Mouse (Mus musculus) left cerebral cortex, adult 9 months (tissue): ENCODE results near the gene Spsb1.

Experiments
- DNase-seq, 2 experiments: peaks; one replicate each; pipeline ENCODE4 v3.0.0; 2022; ENCODE audit warnings: low spot score in 2 of 2

Gene Spsb1

DNA sequence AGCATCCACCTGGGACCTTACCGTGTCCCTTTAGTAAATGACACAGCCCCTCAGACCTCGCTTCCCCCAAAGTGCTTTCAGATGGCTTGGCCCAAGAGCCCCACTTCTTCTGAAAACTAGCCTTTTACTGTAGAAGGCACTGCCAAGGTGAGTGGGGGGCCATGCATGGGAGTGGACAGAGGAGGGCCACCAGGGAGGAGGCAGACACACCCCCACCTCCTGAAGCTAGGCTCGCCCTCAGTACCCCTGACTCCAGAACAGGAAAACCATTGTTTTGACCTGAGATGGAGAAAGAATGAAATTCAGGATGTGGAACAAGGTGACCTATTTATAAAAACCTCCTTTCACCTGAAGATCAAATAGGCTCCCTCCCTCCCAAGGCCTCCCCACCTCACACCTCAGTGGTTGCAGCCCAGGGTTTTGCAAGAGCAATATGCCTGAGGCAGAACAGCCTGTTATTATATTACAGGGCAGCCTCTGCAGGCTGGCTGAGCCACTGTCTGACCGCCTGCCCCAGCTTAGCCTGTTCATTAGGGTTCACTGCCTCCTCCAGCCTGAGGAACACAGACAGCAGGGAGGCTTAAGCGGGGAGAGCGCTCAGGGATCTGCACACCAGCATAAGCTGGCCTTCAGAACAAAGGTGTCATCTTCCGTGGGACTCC lies 41.0 kb downstream of the Spsb1 start:
- no peak for DNase-seq

DNA sequence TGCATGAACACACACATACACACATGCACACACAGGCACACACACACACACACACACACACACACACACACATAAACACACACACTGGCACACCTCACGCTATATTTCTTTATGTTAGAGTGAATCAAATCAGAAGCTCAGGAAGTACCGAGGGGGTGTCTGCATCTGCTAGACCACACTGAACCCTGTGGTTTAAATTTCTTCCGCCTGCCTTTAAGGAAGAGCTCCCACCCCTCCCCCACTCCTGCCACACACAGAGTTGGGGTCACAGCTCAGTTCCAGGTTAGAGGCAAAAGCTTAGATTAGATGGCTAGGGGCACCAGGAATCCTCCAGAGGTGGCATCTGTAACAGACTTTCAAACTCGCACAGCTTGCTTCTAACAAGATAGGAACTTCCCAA lies 42.4 kb downstream of the Spsb1 start:
- no peak for DNase-seq

DNA sequence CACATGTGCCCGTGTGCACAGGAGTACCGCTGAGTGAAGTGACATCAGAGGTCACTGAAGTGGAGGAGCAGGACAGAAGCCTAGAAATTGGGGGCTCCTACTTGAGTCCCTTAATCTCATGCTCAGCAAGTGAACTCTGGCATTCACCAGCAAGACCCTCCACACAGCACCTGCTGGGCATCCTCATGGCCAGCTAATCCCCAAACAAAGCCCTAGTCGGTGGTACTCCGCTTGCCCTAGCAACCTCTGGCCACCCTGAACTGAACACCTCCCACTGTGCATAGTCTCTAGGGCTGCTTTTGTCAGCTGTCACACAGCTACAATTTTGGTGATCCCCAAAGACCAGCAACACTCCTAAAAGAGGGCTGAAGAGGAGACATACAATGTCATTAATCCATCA lies 44.3 kb downstream of the Spsb1 start:
- DNase-seq = no peak

DNA sequence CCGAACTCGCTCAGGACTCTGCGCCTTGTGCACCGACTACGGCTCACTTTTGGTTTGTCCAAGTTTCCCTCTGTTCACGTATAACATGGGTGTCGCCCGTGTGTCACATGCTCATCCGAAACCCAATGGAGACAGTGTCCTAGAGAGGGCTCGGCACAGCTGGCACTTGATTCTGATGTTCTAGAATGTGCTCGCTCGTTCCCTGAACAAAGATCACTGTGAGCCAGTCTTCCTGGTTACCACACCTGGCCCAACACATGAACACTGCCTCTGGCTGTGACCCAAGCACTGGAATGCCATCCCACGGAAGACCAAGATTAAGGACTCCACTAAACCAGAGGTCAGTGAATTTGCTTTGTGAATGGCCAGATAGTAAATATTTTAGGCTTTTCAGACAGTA lies 45.3 kb downstream of the Spsb1 start:
- no peak for DNase-seq

DNA sequence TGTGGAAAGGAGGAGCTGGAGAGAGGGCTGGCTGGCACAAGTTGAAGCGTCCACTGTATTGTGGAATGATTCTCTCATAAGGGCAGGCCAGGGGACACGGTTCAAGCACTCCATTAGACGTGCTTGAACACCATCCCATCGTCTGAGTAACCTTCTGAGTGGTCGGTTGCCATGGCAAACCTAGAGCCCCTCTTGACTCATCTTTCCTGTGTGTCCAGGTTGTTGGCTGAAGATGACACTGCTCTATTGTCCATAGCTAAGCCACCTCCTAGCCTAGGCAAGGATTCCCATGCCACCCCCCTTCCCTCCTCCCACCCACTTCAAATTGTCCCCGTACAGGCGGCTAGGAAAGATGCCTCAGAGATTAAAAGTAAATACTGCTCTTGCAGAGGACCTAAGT lies 45.9 kb downstream of the Spsb1 start:
- no peak for DNase-seq

DNA sequence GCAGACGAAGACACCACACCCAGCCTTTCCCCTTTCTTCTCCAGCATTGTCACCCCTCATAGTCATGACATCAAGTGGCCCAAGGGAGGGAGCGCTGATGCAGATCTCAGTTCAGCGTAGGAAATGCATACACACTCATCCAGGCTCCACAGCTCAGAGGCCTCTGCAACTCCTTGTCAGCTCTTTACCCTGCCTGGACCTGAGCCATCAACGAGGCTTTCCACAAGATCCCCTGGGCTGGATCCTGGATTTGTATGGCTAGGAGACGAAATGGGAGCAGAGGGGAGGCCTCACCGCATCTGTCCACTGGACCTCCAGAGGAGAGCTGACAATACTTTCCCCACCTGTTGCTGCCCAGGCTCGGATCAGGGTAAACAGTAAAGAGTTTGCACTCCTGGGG lies 47.2 kb downstream of the Spsb1 start:
- DNase-seq = no peak

DNA sequence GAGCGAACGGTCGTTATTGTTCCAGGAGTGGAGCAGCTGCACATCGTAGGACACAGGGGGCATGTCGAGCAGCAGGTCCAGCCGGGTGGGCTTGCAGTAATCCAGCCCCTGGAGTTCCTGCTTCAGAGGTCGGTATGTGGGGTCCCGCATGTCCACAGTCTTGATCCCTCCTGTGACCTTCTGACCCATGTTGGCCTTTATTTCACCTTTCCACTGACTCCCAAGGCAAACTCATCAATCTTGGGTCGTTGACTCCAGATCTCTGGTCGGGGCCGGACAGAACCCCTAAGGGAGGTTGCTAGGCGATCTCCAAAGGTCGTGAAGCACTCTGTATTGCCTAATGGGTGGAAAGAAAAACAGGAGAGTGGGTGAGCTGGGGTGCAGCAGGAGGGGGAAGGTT lies 47.9 kb downstream of the Spsb1 start:
- no peak for DNase-seq

DNA sequence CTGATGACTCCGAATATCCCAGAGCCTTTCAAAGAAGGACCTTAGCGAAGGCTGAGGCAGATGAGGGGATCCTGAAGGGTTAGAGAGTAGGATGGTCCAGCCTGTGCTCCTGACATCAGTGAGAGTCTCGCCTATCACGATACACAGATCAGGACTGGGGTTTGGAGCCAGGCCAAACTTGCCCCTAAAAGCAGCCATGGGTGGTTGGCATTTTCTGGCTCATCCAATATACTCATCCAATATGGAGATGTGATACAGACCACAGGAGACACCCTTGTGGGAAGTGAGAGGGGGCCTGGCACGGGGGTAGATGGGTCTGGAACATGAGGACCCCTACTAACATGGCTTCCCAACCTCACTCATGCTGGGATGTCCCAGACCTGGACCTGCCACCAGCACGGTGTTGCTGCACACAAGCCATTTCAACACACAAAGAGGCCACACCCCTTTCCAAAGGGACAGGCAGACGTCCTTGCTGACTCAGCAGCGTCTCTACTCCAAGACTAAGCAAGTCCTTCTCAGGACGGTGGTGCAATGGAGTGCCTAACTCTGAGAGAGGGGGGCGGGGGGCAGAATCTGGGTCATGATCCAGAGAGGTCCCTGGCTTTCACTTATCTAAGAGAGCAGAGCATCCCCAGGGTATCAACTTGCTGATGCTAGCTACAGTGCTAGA lies 49.4 kb downstream of the Spsb1 start:
- DNase-seq = no peak

DNA sequence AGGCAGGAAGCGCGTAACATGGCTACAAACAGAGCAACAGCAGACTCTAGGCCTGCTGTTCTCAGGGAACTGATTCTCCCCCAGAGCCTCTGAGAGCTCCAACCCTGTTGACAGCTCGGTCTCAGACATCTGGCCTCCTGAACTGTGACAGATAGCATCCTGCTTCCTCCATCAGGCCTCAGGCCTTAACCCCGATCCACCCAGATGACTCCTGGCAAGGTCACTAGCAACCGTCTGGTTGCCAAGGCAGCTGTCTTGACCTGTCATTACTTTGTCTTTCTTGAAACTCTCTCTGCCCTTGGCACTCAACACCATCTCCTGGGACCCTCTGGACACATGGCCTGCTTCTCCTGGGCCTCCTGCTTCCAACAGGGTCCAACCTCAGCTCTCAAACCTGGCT lies 51.8 kb downstream of the Spsb1 start:
- no peak for DNase-seq

DNA sequence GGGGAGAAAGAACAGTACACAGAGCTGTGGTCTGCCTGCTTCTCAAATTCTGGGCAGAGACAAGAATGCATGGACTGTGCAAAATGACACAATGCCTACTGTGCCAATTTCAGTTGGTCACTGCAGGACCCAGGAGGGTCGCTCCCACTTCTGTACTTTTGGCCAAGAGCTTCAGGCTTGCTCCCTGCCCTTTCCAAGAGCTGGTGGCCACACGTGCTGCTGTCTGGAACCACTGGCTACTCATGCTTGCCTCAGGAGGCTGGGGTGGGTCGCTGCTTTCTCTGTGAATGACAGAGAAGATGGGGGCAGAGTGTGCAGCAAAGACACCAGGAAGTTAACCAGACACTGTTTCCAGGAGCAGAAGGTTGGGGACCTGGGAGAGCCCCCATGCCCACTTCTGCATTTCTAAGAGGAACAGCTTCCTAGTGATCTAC lies 53.5 kb downstream of the Spsb1 start:
- no peak for DNase-seq

DNA sequence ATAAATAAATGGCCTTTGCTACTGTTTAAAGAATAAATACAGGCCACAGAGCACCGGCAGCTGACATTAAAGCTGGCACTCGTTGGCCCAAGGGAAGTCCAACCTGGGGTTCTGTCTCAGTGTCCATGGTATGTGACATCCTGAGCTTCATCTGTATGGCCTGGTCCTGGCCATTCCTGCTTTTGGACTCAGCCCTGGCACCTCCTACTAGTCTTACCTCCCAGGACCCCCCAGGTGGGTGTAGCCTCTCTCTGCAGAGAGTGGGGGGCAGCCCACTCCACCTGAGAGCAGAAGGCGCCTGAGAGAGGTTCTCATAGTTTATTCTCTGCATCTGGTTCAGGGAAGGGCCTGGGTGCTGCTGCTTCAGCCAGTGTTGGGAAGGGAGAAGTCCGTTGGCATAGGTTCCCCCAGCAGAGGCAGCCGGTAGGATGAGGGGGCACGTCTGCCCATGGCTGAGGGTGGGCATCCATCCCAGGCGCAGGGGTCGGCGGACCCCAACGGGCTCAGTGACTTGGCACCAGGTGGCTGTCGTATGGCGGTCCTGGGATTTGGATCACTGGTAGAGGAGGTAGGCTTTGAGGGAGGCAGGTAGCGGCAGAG lies 57.1 kb downstream of the Spsb1 start:
- no peak for DNase-seq

DNA sequence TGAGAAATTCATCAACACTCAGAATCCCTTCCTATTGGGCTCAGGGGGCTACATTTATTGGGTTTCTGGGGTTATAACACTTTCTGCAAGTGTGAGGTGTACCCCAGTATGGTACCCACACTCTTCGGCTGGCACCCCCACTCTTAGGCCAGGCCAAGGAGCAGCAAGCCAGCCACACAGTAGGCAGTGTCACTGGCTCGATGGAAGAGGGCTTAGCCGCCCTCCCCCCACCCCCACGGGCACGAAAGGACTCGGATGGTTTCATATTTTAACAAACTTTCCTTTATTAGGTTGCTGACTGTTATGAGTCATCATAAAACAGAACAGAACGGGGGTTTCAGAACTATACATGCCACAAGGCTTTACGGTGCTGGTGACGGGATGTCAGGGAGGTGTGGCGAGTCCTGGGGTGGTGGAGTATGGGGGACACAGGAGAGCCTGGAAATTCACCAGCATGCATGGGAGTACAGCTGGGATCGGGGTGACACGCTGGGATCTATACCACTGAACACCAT lies 58.8 kb downstream of the Spsb1 start:
- DNase-seq = no peak

DNA sequence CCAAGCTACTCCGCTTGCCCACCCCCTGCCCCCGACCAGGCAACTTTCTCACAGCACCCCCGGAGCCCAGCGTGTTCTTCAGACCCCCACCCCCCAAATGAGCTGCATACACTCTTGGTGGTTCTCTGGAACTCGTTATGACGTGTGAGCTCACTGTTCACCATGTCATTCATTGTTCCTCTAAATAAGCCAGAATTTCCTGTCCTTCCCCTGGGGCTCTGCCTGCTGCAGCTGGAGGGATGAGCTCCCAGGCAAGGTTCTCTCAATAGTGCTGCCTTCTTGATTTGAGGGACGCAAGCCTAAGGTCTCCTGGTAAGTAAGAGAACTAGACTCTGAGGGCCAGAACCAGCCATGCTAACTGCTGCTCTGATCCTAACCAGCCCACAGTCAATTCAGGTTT lies 59.6 kb downstream of the Spsb1 start:
- no peak for DNase-seq

DNA sequence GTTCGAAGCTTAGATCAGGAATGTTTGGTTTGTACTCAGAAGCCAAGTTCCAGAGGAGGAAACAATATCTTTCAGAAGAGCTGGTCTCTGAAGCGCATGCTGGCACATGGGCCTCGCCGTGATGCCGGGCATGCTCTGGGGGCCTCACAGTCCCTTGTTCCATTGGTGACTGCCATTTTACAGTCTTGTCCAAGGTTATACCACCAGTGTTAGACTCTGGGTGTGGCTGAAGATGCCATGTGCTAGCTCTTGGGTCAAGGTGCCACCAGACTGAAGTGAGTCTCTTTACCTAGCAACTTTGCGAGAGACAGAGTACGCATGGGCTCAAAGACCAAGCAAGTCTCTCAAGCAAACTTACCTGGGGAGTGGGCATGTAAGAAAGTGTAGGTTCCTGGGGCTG lies 60.5 kb downstream of the Spsb1 start:
- no peak for DNase-seq

DNA sequence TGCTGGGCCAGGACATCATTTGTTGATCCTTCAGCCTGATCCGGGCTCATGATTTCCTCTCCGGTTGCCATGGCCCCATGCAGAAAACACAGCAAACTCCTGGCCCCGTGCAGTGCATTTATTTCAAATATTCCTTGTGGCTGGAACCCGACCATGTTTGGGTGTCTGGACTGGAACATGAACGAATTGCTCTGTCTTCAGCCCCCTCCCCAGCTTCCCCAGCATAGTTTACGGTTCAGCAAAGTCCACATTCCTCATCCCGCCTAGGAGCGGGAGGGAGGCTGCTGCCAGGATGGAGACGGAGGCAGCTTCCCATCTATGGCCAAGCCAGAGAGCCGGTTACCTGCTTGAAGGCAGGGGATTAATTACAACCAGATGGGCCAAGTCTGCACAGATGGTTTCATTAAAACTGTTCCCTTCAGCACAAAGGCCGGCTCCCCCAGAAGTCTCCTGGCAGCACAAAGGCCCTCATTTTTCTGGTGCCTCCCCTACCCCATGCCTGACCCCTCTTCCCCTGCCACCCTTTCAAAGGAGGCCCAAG lies 61.2 kb downstream of the Spsb1 start:
- no peak for DNase-seq

DNA sequence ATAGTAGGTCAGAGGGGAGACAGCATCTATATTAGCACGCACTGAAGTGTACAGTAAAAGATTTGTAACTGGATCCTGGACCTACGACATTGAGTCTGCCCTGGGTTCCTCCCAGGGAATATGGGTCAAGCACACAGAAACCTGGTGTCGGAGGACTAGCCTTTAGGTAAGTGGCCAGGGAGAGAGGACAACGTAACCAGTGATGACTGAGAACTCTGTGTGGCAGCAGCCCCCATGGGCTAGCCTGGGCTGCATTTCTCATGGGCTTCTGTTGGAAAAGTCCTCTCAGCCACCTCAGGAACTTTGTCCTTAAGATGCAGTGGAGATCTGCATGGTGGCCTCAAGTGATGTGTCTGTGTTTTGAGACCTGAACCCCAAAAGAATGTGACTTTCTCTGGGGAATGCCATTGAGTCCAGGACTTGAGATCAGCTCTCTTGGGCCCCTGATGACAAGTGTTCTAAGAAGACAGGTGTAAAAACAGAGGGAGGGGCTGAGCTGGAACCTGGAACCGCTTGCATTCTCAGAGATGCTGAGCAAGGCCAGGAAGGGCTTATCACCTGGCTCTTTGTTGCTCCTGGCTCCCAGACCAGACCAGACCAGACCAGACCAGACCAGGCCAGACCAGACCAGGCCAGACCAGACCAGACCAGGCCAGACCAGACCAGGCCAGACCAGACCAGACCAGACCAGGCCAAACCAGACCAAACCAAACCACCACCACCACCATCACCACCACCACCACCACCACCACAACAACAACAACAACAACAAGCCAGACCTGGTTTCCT lies 63.5 kb downstream of the Spsb1 start:
- DNase-seq = no peak

DNA sequence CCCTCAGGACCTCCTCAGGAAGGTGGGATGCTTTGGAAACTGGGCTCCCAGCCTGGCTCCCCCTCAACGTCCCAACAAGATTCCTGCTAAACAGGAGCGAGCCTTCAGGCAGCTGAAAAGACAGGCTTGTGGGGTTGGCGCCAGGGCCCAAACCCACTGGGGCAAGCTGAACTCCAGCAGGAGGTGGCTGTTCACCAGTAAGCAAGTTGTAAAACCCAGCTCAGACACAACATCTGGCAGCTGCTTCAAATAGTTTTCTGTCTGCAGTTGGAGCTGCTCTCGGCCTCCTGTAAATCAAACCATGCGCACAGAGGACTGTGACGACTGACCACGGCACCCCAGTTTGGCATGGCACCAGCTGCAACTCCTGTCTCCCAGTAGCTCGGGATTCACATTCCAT lies 64.3 kb downstream of the Spsb1 start:
- DNase-seq = no peak

DNA sequence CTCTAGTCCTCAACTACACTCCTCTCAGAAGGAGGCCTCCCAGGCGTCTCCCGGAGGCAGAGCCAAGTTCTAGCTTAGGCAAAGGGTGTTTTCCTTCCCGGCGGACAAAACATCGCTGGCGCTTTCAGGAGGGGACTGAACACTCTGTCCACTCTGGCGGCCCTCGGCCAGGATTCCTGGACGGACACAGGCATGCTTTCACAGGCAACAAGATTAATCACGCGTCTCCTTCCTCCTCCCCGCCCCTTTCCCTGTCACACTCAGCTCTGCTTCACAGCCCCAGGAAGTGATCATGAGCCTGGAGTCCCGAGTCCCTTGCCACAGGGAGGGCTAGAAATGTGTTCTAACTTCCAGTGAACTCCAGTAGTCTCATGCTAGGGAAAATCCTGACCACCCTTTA lies 65.0 kb downstream of the Spsb1 start:
- DNase-seq = peak in 1 of 2 experiments; percentile 59

DNA sequence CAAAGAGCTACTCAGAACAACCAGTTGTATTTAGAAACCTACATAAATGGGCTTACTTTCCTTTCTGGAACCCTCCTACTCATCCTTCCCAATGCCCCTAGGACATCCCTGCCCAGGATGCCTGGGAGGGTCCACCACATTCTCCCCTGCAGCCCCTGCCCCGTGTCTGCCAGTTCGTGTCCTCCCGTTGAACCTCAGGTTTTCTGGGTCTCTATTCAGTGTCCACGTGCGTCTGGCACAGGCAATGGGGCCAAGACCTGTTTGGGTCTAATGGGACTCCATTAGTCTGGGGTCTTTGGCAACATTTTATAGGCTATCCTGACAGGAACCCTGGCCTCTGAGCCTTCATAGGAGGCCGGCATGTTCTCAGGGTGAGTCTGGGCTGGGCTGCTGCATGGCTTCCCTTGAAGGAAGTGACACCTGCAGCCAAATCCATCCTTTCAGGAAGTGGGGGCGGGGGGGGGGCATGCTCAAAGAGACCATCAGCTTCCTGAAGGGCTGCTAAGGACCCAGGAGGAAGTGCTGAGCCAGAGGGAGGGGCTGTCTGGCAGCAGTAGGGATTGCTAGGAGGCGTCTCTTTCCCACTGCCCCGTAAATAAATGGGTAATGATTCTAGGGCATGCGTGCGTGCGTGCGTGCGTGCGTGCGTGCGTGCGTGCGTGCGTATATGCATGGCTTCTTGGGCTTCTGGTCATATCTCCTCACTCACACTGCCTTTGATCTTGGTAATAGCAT lies 65.9 kb downstream of the Spsb1 start:
- DNase-seq = no peak

DNA sequence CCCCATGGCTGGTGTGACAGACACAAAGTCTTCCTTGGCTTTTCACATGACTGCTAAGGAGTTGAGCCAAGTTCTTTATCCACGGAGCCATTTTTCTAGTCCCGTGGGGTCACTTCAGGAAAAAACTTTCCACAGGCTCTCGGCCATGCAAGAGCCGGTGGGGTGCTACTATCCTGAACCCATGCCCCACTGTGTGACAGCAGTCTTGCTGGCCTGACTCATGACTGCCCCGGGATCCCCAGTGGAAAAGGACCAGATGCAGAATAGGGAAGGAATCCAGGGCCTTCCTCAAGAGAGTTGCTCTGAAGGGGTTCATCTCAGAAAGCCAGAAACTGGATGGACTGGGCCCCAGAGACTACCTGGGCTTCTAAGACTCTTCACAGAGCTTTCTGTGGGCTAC lies 66.7 kb downstream of the Spsb1 start:
- DNase-seq = no peak
